Mouse (Mus musculus) forebrain, embryonic 11.5 days (tissue): ENCODE measurements around the gene Gsta3. TPM values are rescaled to one million over a fixed set of nuclear protein-coding genes. Genes with fewer than 3 reads are reported as not detected.
"Not testable (repeated sequence)": the region's sequence is repeated elsewhere in the genome, so short reads cannot be mapped to it uniquely, and the experiment has no call there.

Source experiments
- ATAC-seq: fragments of 200-750 bp; cut with Nextera tagmentation; replicated peaks from 2 replicates; pipeline ENCODE4 v1.8.0; 2017; ENCODE audit warnings: moderate TSS enrichment; ENCODE audit not compliant: low FRiP score
- DNase-seq: peaks from one replicate; pipeline ENCODE4 v3.0.0-alpha.2; 2017; ENCODE audit warnings: low spot score
- H3K27ac ChIP-seq: fragments of 300-500 bp; sonication (generic); 2 replicates; pipeline ENCODE4 v1.5.1; 2014; ENCODE audit warnings: low read depth, low read length
- H3K27me3 ChIP-seq: fragments of 300-500 bp; sonication (generic); 2 replicates; pipeline ENCODE4 v1.6.1; 2014; ENCODE audit warnings: mild to moderate bottlenecking, low read length, mixed read lengths; ENCODE audit not compliant: control insufficient read depth, insufficient read depth
- H3K36me3 ChIP-seq: fragments of 300-500 bp; sonication (generic); 2 replicates; pipeline ENCODE4 v1.6.1; 2014; ENCODE audit warnings: mild to moderate bottlenecking, low read length, moderate library complexity, mixed read lengths; ENCODE audit not compliant: control insufficient read depth, insufficient read depth
- H3K4me1 ChIP-seq: fragments of 300-500 bp; sonication (generic); replicated peaks from 2 replicates; pipeline ENCODE4 v1.6.1; 2014; ENCODE audit warnings: low read length, mixed read lengths; ENCODE audit not compliant: control insufficient read depth, insufficient read depth
- H3K4me2 ChIP-seq: fragments of 300-500 bp; sonication (generic); 2 replicates; pipeline ENCODE4 v1.6.1; 2014; ENCODE audit warnings: low read depth, mild to moderate bottlenecking, low read length, moderate library complexity, mixed read lengths; ENCODE audit not compliant: severe bottlenecking
- H3K4me3 ChIP-seq: fragments of 300-500 bp; sonication (generic); 2 replicates; pipeline ENCODE4 v1.5.1; 2014; ENCODE audit warnings: low read depth, low read length
- H3K9ac ChIP-seq: fragments of 300-500 bp; sonication (generic); 2 replicates; pipeline ENCODE4 v1.6.1; 2014; ENCODE audit warnings: low read length
- H3K9me3 ChIP-seq: fragments of 300-500 bp; sonication (generic); 2 replicates; pipeline ENCODE4 v1.6.1; 2016; ENCODE audit warnings: low read length, mixed read lengths; ENCODE audit not compliant: control insufficient read depth
- WGBS: fragments of 180-500 bp; shearing (Covaris S2); extraction: QIAGEN DNeasy Blood & Tissue Kit; methylation state at CpG from one replicate; pipeline ENCODE4 v1.1.7; 2014; 5-methylcytosine and 5-hydroxymethylcytosine counted together
- polyA plus RNA-seq: library from polyadenylated mRNA; unstranded; fragments of >200 nt; fragmentation: Nextera tagmentation; extraction: Ambion mirVana; gene quantifications from 2 replicates; pipeline ENCODE4 v1.2.1, GENCODE M21; 2014

The Gsta3 gene
- polyA plus RNA-seq, result 0.25 TPM in 1 of 2 replicates, not detected in the other

DNA sequence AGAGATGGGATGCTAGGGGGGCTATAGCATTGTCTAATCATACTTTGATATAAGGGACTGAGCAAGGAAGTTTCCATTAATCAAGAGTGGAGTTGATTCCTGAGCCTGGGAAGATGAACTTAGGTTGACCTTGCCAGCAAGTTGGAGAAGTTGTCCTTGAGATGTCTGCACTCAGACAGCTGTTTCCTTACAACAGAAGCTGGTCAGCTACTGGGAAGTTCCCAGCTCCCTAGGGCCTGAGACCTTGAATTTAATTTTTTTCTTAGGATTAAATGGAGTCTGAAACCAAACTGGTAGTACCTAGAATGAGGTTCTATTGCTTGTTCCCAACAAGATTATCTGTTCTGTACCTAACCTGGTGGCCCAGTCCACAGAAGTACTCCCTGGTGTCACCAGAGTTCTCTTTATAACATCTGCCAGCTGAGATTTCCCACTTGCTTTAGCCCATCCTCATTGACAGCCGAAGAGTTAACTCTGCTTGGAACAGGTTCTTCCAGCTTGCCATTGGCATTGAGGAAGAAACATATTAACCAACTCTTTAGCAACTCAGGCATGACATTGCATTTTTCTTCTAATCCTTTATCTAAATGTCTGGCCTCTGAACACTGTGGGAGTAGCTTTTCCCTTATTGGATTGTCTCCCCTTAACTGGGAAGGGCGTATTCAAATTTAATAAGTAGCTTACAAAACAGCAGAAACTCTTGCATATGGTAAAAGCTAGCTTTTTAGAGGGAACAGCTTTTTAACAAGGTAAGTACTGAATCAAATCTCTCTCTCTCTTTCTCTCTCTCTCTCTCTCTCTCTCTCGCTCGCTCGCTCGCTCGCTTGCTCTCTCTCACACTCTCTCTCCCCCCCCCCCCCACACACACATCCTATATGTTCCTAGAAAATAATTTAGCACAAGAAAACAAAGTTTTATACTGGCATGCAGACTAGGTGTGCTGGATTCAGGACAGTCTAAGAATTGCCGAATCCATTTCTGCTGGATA lies at the start of gene Gsta3:
TSS of gene Gsta3 (plus strand) at position 679 of the 988 bp plus-strand sequence.
- Histone ChIP-seq H3K27ac (no peak within 1 kb of the TSS), H3K4me2 (no peak within 1 kb of the TSS), H3K4me1 (no peaks in the 10 kb centered on the region), H3K4me3 (no peak within 1 kb of the TSS), H3K27me3 (no peaks in the 10 kb centered on the region), H3K9me3 (no peaks in the 10 kb centered on the region), H3K36me3 (no peaks in the 10 kb centered on the region), H3K9ac (no peak within 1 kb of the TSS)
- 89% methylated on average over 8 of the region's 8 CpGs for whole genome bisulfite sequencing
- DNase-seq, result no peak
- no peak for ATAC-seq

DNA sequence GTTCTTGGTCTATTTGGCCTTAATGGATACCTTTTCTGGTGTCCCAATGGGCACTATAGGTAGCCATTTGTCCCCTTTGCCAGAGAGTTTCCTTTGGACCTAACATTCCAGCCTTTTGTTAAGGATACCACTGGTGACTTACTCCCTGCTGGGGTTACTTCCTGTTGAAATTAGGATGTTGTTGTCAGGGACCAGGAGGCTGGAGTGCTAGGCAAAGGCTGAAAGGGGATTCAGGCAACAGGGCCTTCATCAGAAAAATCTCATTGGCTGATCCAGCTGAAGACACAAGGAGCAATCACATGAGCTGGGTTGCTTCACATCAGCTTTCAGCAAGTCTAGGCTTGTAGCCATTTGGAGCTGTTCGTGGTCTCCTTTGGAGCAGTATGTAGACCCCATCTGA lies 34.1 kb upstream of the Gsta3 start:
- H3K9me3 ChIP-seq, result no peaks in the 10 kb centered on the region
- no peak overlapping the region for H3K4me2 ChIP-seq
- no peak overlapping the region for H3K27ac ChIP-seq
- no peak for ATAC-seq
- no peak overlapping the region for H3K4me3 ChIP-seq
- 77% methylated on average over 1 of the region's 1 CpGs for WGBS
- no peaks in the 10 kb centered on the region for H3K36me3 ChIP-seq
- H3K4me1 ChIP-seq, result no peaks in the 10 kb centered on the region
- H3K9ac ChIP-seq, result no peak overlapping the region
- DNase-seq, result no peak
- no peaks in the 10 kb centered on the region for H3K27me3 ChIP-seq

DNA sequence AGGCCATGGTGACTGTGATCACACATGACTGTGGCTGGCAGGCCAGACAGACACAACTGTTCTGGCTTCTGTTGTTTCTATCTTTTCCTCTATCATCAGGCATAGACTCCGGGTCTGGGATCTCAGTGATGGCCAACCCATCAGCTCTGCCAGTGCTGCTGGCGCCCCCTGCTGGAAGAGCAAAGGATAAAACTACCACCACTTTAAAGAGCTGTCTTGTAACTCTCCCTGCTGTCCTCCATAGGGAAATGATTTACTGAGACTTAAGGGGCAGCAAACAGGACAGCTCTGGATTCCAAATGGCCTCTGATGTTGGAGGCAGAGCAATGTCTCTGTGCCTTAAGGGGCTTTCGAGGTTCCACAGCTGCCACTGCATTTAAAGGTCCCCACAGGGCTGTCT lies 26.9 kb upstream of the Gsta3 start:
- not testable (repeated sequence) for H3K27me3 ChIP-seq, H3K4me2 ChIP-seq, H3K9ac ChIP-seq, H3K36me3 ChIP-seq, H3K4me3 ChIP-seq, H3K9me3 ChIP-seq, DNase-seq, H3K27ac ChIP-seq, H3K4me1 ChIP-seq
- peak; percentile 14; the same call in 1 of the 2 replicates for ATAC-seq
- WGBS, result 41% methylated on average over 2 of the region's 3 CpGs

DNA sequence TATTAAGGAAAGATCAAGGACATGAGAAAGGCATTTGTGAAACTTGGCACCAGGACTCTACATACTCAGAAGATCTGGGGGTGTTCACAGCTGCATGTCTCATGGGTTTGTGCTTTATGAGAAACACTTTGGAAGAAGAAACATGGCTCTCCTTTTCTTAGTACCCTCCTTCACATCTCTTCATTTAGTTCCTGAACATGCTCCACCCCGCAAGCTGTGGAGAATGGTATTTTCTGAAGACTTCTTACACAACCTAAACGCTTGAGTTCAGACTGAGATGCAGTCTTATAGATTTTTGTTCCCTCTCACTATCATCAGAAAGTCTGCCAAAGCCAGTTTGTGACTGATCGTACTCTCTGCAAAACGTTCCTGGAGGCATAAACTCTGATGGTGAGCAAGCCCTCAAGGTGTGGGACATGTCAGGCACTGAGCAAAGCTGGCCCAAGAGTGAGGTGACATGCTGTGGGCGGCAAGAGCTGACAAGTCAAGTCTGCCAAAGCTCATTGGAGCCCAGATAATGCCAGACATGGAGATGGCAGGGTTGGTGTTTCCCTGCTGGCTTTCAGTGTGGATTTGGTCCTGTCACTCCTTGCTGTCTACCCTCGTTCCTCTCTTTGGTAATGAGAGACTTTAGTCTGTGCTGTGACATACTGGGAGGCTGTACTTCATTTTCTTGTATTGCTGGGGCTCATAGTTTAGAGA lies 26.2 kb upstream of the Gsta3 start:
- H3K4me2 ChIP-seq, H3K36me3 ChIP-seq, DNase-seq, ATAC-seq, H3K9me3 ChIP-seq, H3K9ac ChIP-seq, H3K4me1 ChIP-seq, H3K27ac ChIP-seq, H3K4me3 ChIP-seq, H3K27me3 ChIP-seq: not testable (repeated sequence)
- WGBS, result 74% methylated on average over 6 of the region's 6 CpGs

DNA sequence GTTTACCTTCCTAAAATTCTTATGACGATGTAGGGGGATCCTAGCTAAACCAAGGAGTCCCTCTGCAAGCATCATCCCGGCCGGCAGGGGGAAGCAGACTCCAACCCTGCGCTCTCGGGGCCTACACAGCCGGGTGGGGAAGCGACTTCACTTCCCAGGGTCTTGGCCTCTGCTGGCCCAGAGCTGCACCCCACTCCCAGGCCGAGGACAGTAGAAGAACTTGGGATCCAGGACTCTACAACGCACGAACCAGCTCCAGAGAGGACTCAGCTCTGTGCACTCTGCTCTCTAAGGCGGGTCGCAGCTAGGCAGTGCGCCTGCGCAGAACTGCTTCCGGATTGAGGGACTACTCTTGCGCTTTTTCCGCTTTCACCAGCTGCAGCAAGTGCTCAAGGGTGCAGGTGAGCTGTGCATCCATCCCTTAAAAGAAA lies 21.9 kb upstream of the Gsta3 start, which contains the start of gene Tmem14a:
TSS of gene Tmem14a (plus strand) at position 87 of the 431 bp plus-strand sequence.
- Histone ChIP-seq H3K9me3 (no peaks in the 10 kb centered on the region), H3K4me1 (no peaks in the 10 kb centered on the region), H3K4me2 (peak within 1 kb of the TSS; percentile 73), H3K27me3 (no peaks in the 10 kb centered on the region), H3K27ac (0 out of 2 replicates have a peak within 1 kb of the TSS, but pooled peaks have one; percentile 31), H3K4me3 (peak within 1 kb of the TSS; percentile 56), H3K36me3 (no peaks in the 10 kb centered on the region), H3K9ac (peak within 1 kb of the TSS; percentile 84)
- ATAC-seq, result peak; percentile 94
- DNase-seq, result peak; percentile 89
- under 1% methylated on average over 17 of the region's 17 CpGs for WGBS

GRCm38 (mm10) chr1:21227756-21228395 lies 12.5 kb upstream of the Gsta3 start:
- DNase-seq, result no peak
- Histone ChIP-seq H3K9ac (no peak overlapping the region), H3K36me3 (no peaks in the 10 kb centered on the region), H3K4me3 (no peak overlapping the region), H3K27me3 (no peaks in the 10 kb centered on the region), H3K4me1 (no peaks in the 10 kb centered on the region; the same call in 1 of the 2 replicates), H3K27ac (no peak overlapping the region), H3K4me2 (no peak overlapping the region), H3K9me3 (no peaks in the 10 kb centered on the region)
- WGBS, result 93% methylated on average over 6 of the region's 6 CpGs
- ATAC-seq, result no peak

GRCm38 (mm10) chr1:21228740-21229722 lies 11.4 kb upstream of the Gsta3 start:
- H3K36me3 ChIP-seq, H3K4me3 ChIP-seq, H3K4me1 ChIP-seq, H3K27ac ChIP-seq, ATAC-seq, H3K9me3 ChIP-seq, DNase-seq, H3K27me3 ChIP-seq, H3K9ac ChIP-seq, H3K4me2 ChIP-seq: not testable (repeated sequence)
- 88% methylated on average over 15 of the region's 15 CpGs for WGBS
